13 mouse cellular contexts compared by ENCODE assay signal in genomic region chr15:36875980-36876778, GRCm38 (mm10).
DNase-seq lines count a peak whose midpoint lies in the region; ATAC-seq and TF ChIP-seq lines count a peak whose summit lies in the region.
"Had no signal": no experiment of that assay in that cellular context is flagged by ENCODE, and none has a peak within 500 bp of the region (broad histone marks: within the 10 kb centered on the region; RNA-seq: fewer than 3 reads in every experiment).

No protein-coding gene starts in this region.

- H3K9ac ChIP-seq in heart, adult 2 months (ENCODE audit: low read depth, low read length): no peak overlapping the region
- no peak overlapping the region for H3K9ac ChIP-seq in intestine, embryonic 16.5 days (ENCODE audit: low read depth, low read length)
- H3K9ac ChIP-seq: hindbrain, embryonic 15.5 days; limb, embryonic 12.5 days; neural tube, embryonic 12.5 days had no signal

- peak overlapping the region; percentile 20 for H3K27ac ChIP-seq in heart, adult 2 months
- H3K27ac ChIP-seq in intestine, embryonic 16.5 days (ENCODE audit: low read length): peak overlapping the region; percentile 42; the same call in 1 of the 2 replicates
- H3K27ac ChIP-seq: hindbrain, embryonic 15.5 days; limb, embryonic 12.5 days; neural tube, embryonic 12.5 days had no signal

- intact Hi-C loops in heart, adult 2 months (cut with DNase I): loop anchor here (5.0 kb wide), 2 partner anchors 49 to 84 kb away; no protein-coding TSS in a partner anchor

- no peak for TF ChIP-seq CTCF in heart, adult 2 months (IDR thresholded peaks at IDR 0.05)

- no peak for TF ChIP-seq EP300 in heart, adult 2 months (IDR thresholded peaks at IDR 0.05; ENCODE audit: insufficient read depth, low read depth, low read length)

- H3K4me1 ChIP-seq in heart, adult 2 months (ENCODE audit: control insufficient read depth, insufficient read depth, low read length): peaks cover 10% of the 10 kb centered on the region
- H3K4me1 ChIP-seq in intestine, embryonic 16.5 days (ENCODE audit: control insufficient read depth, insufficient read depth, low read length): peaks cover 44% of the 10 kb centered on the region
- H3K4me1 ChIP-seq in megakaryocyte, embryonic 14.5 days: peaks cover 84% of the 10 kb centered on the region

- no peak overlapping the region for H3K4me2 ChIP-seq in intestine, embryonic 16.5 days (ENCODE audit: low read depth, low read length)
- H3K4me2 ChIP-seq: hindbrain, embryonic 15.5 days; limb, embryonic 12.5 days; neural tube, embryonic 12.5 days had no signal

- peak; percentile 42 for ATAC-seq in intestine, embryonic 16.5 days

- no peaks in the 10 kb centered on the region for H3K9me3 ChIP-seq in intestine, embryonic 16.5 days (ENCODE audit: control insufficient read depth, low read length)
- H3K9me3 ChIP-seq in megakaryocyte, embryonic 14.5 days: no peaks in the 10 kb centered on the region
- H3K9me3 ChIP-seq: hindbrain, embryonic 15.5 days; limb, embryonic 12.5 days; neural tube, embryonic 12.5 days had no signal

- no peak overlapping the region for H3K4me3 ChIP-seq in heart, adult 2 months
- no peak overlapping the region for H3K4me3 ChIP-seq in intestine, embryonic 16.5 days (ENCODE audit: low read length)
- H3K4me3 ChIP-seq in megakaryocyte, embryonic 14.5 days (replicated peaks): peak overlapping the region; percentile 73
- H3K4me3 ChIP-seq: erythroblast, embryonic 14.5 days; hindbrain, embryonic 15.5 days; limb, embryonic 12.5 days; neural tube, embryonic 12.5 days had no signal

- TF ChIP-seq POLR2A in heart, adult 2 months (IDR thresholded peaks at IDR 0.05; ENCODE audit: insufficient read depth, low read depth, low read length): no peak

- no peaks in the 10 kb centered on the region for H3K79me2 ChIP-seq in heart, adult 2 months (replicated peaks; ENCODE audit: control insufficient read depth, insufficient read depth, low read length)

- no peaks in the 10 kb centered on the region for H3K27me3 ChIP-seq in heart, adult 2 months (ENCODE audit: control insufficient read depth, insufficient read depth, low read length)
- H3K27me3 ChIP-seq in intestine, embryonic 16.5 days (replicated peaks; ENCODE audit: control insufficient read depth, insufficient read depth, low read length): no peaks in the 10 kb centered on the region
- no peaks in the 10 kb centered on the region for H3K27me3 ChIP-seq in megakaryocyte, embryonic 14.5 days (replicated peaks)
- H3K27me3 ChIP-seq: hindbrain, embryonic 15.5 days; limb, embryonic 12.5 days; neural tube, embryonic 12.5 days had no signal

- no peaks in the 10 kb centered on the region; the same call in 1 of the 2 replicates for H3K36me3 ChIP-seq in heart, adult 2 months (ENCODE audit: control insufficient read depth, insufficient read depth, low read length)
- H3K36me3 ChIP-seq in intestine, embryonic 16.5 days (ENCODE audit: control insufficient read depth, insufficient read depth, low read length): no peaks in the 10 kb centered on the region
- peaks cover 14% of the 10 kb centered on the region for H3K36me3 ChIP-seq in megakaryocyte, embryonic 14.5 days (replicated peaks; ENCODE audit: low read length)
- H3K36me3 ChIP-seq: hindbrain, embryonic 15.5 days; limb, embryonic 12.5 days; neural tube, embryonic 12.5 days had no signal

- WGBS in heart, adult 2 months: 48% methylated on average over 10 of the region's 10 CpGs
- WGBS in intestine, embryonic 16.5 days: 56% methylated on average over 10 of the region's 10 CpGs

- peak in 1 of 2 experiments; percentile 23 for DNase-seq in heart, adult 2 months
- no peak for DNase-seq in heart, adult 9 months (ENCODE audit: low spot score in 2 of 2)
- DNase-seq in NIH3T3 (ENCODE audit: low read depth): peak; percentile 8
- DNase-seq in layer of hippocampus, adult 11-12 months (ENCODE audit: low spot score): no peak
- no peak for DNase-seq in thymus, postnatal 14 days
- no peak for DNase-seq in right cerebral cortex, adult 2 months (ENCODE audit: low spot score in 2 of 2)
- DNase-seq: cerebellum, adult 2 months had no signal
